Comparison of ENCODE assay signal across 8 mouse cellular contexts in genomic region chr16:35490231-35491070, GRCm38 (mm10). TPM values are rescaled to one million over a fixed set of nuclear protein-coding genes. Genes with fewer than 3 reads are reported as not detected.
A peak's percentile ranks its signal among the peaks of the same experiment; 100 is the strongest.
DNase-seq lines count a peak whose midpoint lies in the region; ATAC-seq and TF ChIP-seq lines count a peak whose summit lies in the region.

Gene Pdia5 (minus strand): TSS chr16:35490873.

- intact Hi-C loops in heart, postnatal 36 days (cut with DNase I): no loop called here

- WGBS in liver, postnatal 0 days (ENCODE audit: insufficient replicate concordance): under 1% methylated on average over 61 of the region's 66 CpGs
- WGBS in olfactory bulb, adult 2 months: under 1% methylated on average over 66 of the region's 66 CpGs

- peak within 1 kb of the TSS; percentile 87 for H3K9ac ChIP-seq in ES-E14 (ENCODE audit: insufficient read depth, low read depth, low read length, poor library complexity, severe bottlenecking)
- peak within 1 kb of the TSS; percentile 66 for H3K9ac ChIP-seq in liver, postnatal 0 days (replicated peaks)

- H3K4me3 ChIP-seq in ES-E14 (ENCODE audit: insufficient read depth in 1 of 2, low read depth in 1 of 2, low read length in 2 of 2, poor library complexity in 1 of 2, severe bottlenecking in 1 of 2): peak within 1 kb of the TSS; percentile 83 to 94
- peak within 1 kb of the TSS; percentile 69 for H3K4me3 ChIP-seq in liver, postnatal 0 days (ENCODE audit: low read depth, low read length)
- H3K4me3 ChIP-seq in olfactory bulb, adult 2 months (ENCODE audit: insufficient read depth, low read depth, low read length): peak within 1 kb of the TSS; percentile 73

- TF ChIP-seq CTCF in liver, postnatal 0 days (IDR thresholded peaks at IDR 0.05; ENCODE audit: low read depth): no peak
- no peak for TF ChIP-seq CTCF in olfactory bulb, adult 2 months (IDR thresholded peaks at IDR 0.05; ENCODE audit: insufficient read depth, low read depth, low read length)

- no peak for TF ChIP-seq POLR2A in olfactory bulb, adult 2 months (IDR thresholded peaks at IDR 0.05; ENCODE audit: insufficient read depth, low read depth, low read length)

- H3K27me3 ChIP-seq in liver, postnatal 0 days (ENCODE audit: insufficient read depth, low read length): no peaks in the 10 kb centered on the region

- peak; percentile 90 for ATAC-seq in liver, postnatal 0 days

- peak within 1 kb of the TSS; percentile 84 for H3K4me2 ChIP-seq in liver, postnatal 0 days (ENCODE audit: low read depth, low read length)

- H3K27ac ChIP-seq in ES-E14 (ENCODE audit: insufficient read depth, low read depth, low read length, poor library complexity, severe bottlenecking): no peak within 1 kb of the TSS
- H3K27ac ChIP-seq in liver, postnatal 0 days (ENCODE audit: low read depth): peak within 1 kb of the TSS; percentile 77
- no peak within 1 kb of the TSS for H3K27ac ChIP-seq in olfactory bulb, adult 2 months (ENCODE audit: insufficient read depth, low read depth, low read length)

- H3K36me3 ChIP-seq in ES-E14 (ENCODE audit: control insufficient read depth, insufficient read depth, low read length, poor library complexity, severe bottlenecking): no peaks in the 10 kb centered on the region
- no peaks in the 10 kb centered on the region for H3K36me3 ChIP-seq in liver, postnatal 0 days (replicated peaks; ENCODE audit: insufficient read depth, low read length)

- H3K4me1 ChIP-seq in ES-E14 (ENCODE audit: control insufficient read depth in 2 of 2, insufficient read depth in 2 of 2, low read length in 2 of 2, poor library complexity in 1 of 2): peaks cover 6 to 19% of the 10 kb centered on the region in 2 experiments; a peak in 3 of 4 replicates
- H3K4me1 ChIP-seq in liver, postnatal 0 days (ENCODE audit: insufficient read depth): peaks cover 27% of the 10 kb centered on the region
- peaks cover 18% of the 10 kb centered on the region for H3K4me1 ChIP-seq in olfactory bulb, adult 2 months (ENCODE audit: control insufficient read depth, insufficient read depth, low read length)

- in situ Hi-C loops in ES-E14 (cut with MboI; ENCODE audit: low sequenced_read_pairs in 2 of 2, unreplicated experiment in 2 of 2): no loop called here

- peak; percentile 90 for DNase-seq in ES-E14 (ENCODE audit: low read depth, low spot score)
- DNase-seq in cerebellum, adult 18-20 months: peak; percentile 91 to 95
- DNase-seq in forelimb bud, embryonic 11.5 days (ENCODE audit: low read depth, low spot score): peak; percentile 85
- peak; percentile 85 for DNase-seq in heart, postnatal 36 days
- peak; percentile 84 to 91 for DNase-seq in layer of hippocampus, adult 18-20 months (ENCODE audit: low spot score in 2 of 2)
- DNase-seq in liver, postnatal 0 days: peak; percentile 84
- DNase-seq in thymus, postnatal 25 days: peak; percentile 13

- no peak for TF ChIP-seq EP300 in liver, postnatal 0 days (IDR thresholded peaks at IDR 0.05; ENCODE audit: low read depth)

- H3K9me3 ChIP-seq in ES-E14 (ENCODE audit: control insufficient read depth, insufficient read depth, low read depth, low read length): no peaks in the 10 kb centered on the region
- no peaks in the 10 kb centered on the region for H3K9me3 ChIP-seq in liver, postnatal 0 days (ENCODE audit: low read length)

TF ChIP-seq in ES-E14, 5 proteins besides CTCF, POLR2A, EP300 and RAD21:
- TF ChIP-seq HCFC1 (IDR thresholded peaks at IDR 0.05; ENCODE audit: borderline replicate concordance, insufficient read depth, low read length): peak; percentile 97
- TF ChIP-seq ZNF384 (IDR thresholded peaks at IDR 0.05; ENCODE audit: low read depth, low read length): no peak
- TF ChIP-seq ZC3H11A (IDR thresholded peaks at IDR 0.05; ENCODE audit: borderline replicate concordance, low read depth, low read length): 0 out of 2 replicates have a peak, but pooled peaks have one; percentile 16
- TF ChIP-seq CHD2 (IDR thresholded peaks at IDR 0.05; ENCODE audit: low read depth, low read length): no peak; the same call in 1 of the 2 replicates
TF ChIP-seq in ES-E14: peak in this region for 2.

RNA-seq across cellular contexts. Expression of gene Pdia5, which starts in this region (rescaled TPM):
- 18.6 and 20.3 TPM in 2 replicates for total RNA-seq in ES-E14 (2012; rRNA removed)
- 1 to 10 TPM; 4.7 to 4.8 TPM for total RNA-seq in heart, postnatal 36 days (2021)
- 1 to 10 TPM; 2.5 to 3.5 TPM for total RNA-seq in layer of hippocampus, adult 18-20 months (2021)
- 58.7 and 70.5 TPM in 2 replicates for polyA plus RNA-seq in liver, postnatal 0 days (2015; fragmentation: Nextera tagmentation; extraction: Ambion mirVana)
- polyA plus RNA-seq in olfactory bulb, adult 2 months (2012; ENCODE audit: insufficient read depth, insufficient read length, low replicate concordance, missing spikeins): not detected in 2 replicates

Comparison
In these comparisons a context has a peak if more than half of its experiments do, and no peak if none do; other contexts are left out.
1. RNA of gene Pdia5 (polyA plus RNA-seq): 58.7 to 70.5 TPM in liver, postnatal 0 days; not detected in olfactory bulb, adult 2 months; every median in the first group is over 10 times any median in the second.
2. DNase-seq: peak in every context shown above with its lines; median percentile 93 in cerebellum, adult 18-20 months; 90 in ES-E14; 88 in layer of hippocampus, adult 18-20 months; 85 in forelimb bud, embryonic 11.5 days; 85 in heart, postnatal 36 days; 84 in liver, postnatal 0 days; 13 in thymus, postnatal 25 days.
3. Peak in every context shown above with its lines, with median percentiles within 50 percentile points of each other: H3K4me3 ChIP-seq.